9 mouse cellular contexts compared by ENCODE assay signal in genomic region chr10:90966821-90967220, GRCm38 (mm10).
DNase-seq lines count a peak whose midpoint lies in the region; ATAC-seq and TF ChIP-seq lines count a peak whose summit lies in the region.
"Had no signal": no experiment of that assay in that cellular context is flagged by ENCODE, and none has a peak within 500 bp of the region (broad histone marks: within the 10 kb centered on the region; RNA-seq: fewer than 3 reads in every experiment).

No protein-coding gene starts in this region.

- no peak overlapping the region for H3K4me3 ChIP-seq in layer of hippocampus, adult 2 months
- no peak overlapping the region for H3K4me3 ChIP-seq in midbrain, embryonic 11.5 days (ENCODE audit: low read depth, low read length)
- no peak overlapping the region for H3K4me3 ChIP-seq in kidney, embryonic 15.5 days (replicated peaks)
- H3K4me3 ChIP-seq: lung, embryonic 15.5 days had no signal

- no peak for TF ChIP-seq CTCF in layer of hippocampus, adult 2 months (conservative IDR thresholded peaks at IDR 0.05)

- H3K27me3 ChIP-seq in midbrain, embryonic 11.5 days (ENCODE audit: control insufficient read depth, insufficient read depth, low read length), result peaks cover 27% of the 10 kb centered on the region
- H3K27me3 ChIP-seq in kidney, embryonic 15.5 days, result peaks cover 49% of the 10 kb centered on the region

- H3K9me3 ChIP-seq in midbrain, embryonic 11.5 days (ENCODE audit: control insufficient read depth, low read length), result no peaks in the 10 kb centered on the region
- no peaks in the 10 kb centered on the region for H3K9me3 ChIP-seq in kidney, embryonic 15.5 days (replicated peaks)
- H3K9me3 ChIP-seq: lung, embryonic 15.5 days had no signal

- peak overlapping the region; percentile 92 for H3K27ac ChIP-seq in layer of hippocampus, adult 2 months
- no peak overlapping the region for H3K27ac ChIP-seq in midbrain, embryonic 11.5 days (ENCODE audit: low read depth, low read length)
- no peak overlapping the region for H3K27ac ChIP-seq in kidney, embryonic 15.5 days
- H3K27ac ChIP-seq: lung, embryonic 15.5 days had no signal

- no peak for ATAC-seq in midbrain, embryonic 11.5 days (ENCODE audit: low FRiP score)
- no peak for ATAC-seq in inflammation-experienced regulatory T-cells, adult 6 months
- no peak for ATAC-seq in kidney, embryonic 15.5 days (replicated peaks; ENCODE audit: low FRiP score)

- WGBS in midbrain, embryonic 11.5 days, result 25% methylated on average over 9 of the region's 9 CpGs
- WGBS in kidney, embryonic 15.5 days, result 12% methylated on average over 9 of the region's 9 CpGs

- H3K36me3 ChIP-seq in midbrain, embryonic 11.5 days (ENCODE audit: control insufficient read depth, insufficient read depth, low read length), result no peaks in the 10 kb centered on the region
- H3K36me3 ChIP-seq in kidney, embryonic 15.5 days, result no peaks in the 10 kb centered on the region
- H3K36me3 ChIP-seq: lung, embryonic 15.5 days had no signal

- H3K4me1 ChIP-seq in midbrain, embryonic 11.5 days (ENCODE audit: control insufficient read depth, insufficient read depth, low read length), result peaks cover 6% of the 10 kb centered on the region
- peaks cover 19% of the 10 kb centered on the region for H3K4me1 ChIP-seq in kidney, embryonic 15.5 days

- H3K4me2 ChIP-seq in midbrain, embryonic 11.5 days, result no peak overlapping the region
- no peak overlapping the region for H3K4me2 ChIP-seq in kidney, embryonic 15.5 days
- H3K4me2 ChIP-seq: lung, embryonic 15.5 days had no signal

- peak; percentile 35 for DNase-seq in embryo, embryonic 10 days (ENCODE audit: low spot score)
- no peak for DNase-seq in embryo, embryonic 10.5 days (ENCODE audit: low spot score)
- peak; percentile 11 for DNase-seq in embryo, embryonic 9.5 days (ENCODE audit: extremely low spot score)
- DNase-seq in layer of hippocampus, adult 2 months (ENCODE audit: low spot score in 2 of 2), result peak; percentile 84 to 91
- DNase-seq in midbrain, embryonic 11.5 days (ENCODE audit: low spot score, missing footprints), result peak; percentile 85
- DNase-seq in testis, postnatal 10 days (ENCODE audit: low spot score), result no peak

- no peak overlapping the region for H3K9ac ChIP-seq in midbrain, embryonic 11.5 days (ENCODE audit: low read length)
- H3K9ac ChIP-seq in kidney, embryonic 15.5 days, result no peak overlapping the region
- H3K9ac ChIP-seq: lung, embryonic 15.5 days had no signal

Comparison
In these comparisons a context has a peak if more than half of its experiments do, and no peak if none do; other contexts are left out.
1. DNase-seq: peak in embryo, embryonic 10 days (single experiment), embryo, embryonic 9.5 days (single experiment), layer of hippocampus, adult 2 months (2 of 2) and midbrain, embryonic 11.5 days (single experiment); none in embryo, embryonic 10.5 days (single experiment) and testis, postnatal 10 days (single experiment).